Mouse (Mus musculus) CH12.LX (cell line): ENCODE measurements around the gene Rbm19. TPM values are rescaled to one million over a fixed set of nuclear protein-coding genes. Genes with fewer than 3 reads are reported as not detected.

Experiments used
- DNase-seq: peaks from one replicate; pipeline ENCODE4 v3.0.0-alpha.2; 2013; ENCODE audit errors: extremely low read depth
- H3K27ac ChIP-seq: 2 replicates; pipeline ENCODE4 v1.5.1; 2012; ENCODE audit warnings: low read depth, mild to moderate bottlenecking, control low read depth, moderate library complexity; ENCODE audit not compliant: insufficient read depth
- H3K27me3 ChIP-seq: replicated peaks from 2 replicates; pipeline ENCODE3; 2012; ENCODE audit warnings: inconsistent platforms
- H3K36me3 ChIP-seq, 2 experiments: replicated peaks in 1 of 2; 2 replicates each; pipeline versions ENCODE3 to v1.6.1; 2012; ENCODE audit warnings: inconsistent platforms in 1 of 2, low read length in 1 of 2, mild to moderate bottlenecking in 1 of 2, mixed read lengths in 1 of 2, moderate library complexity in 1 of 2; ENCODE audit not compliant: control insufficient read depth in 1 of 2, insufficient read depth in 1 of 2
- H3K4me1 ChIP-seq, 2 experiments: 2 replicates each; pipeline ENCODE4 v1.6.1; 2012; ENCODE audit warnings: inconsistent platforms in 1 of 2, moderate library complexity in 1 of 2; ENCODE audit not compliant: insufficient read depth in 2 of 2, control insufficient read depth in 1 of 2
- H3K4me2 ChIP-seq: 2 replicates; pipeline ENCODE4 v1.6.1; 2012; ENCODE audit warnings: low read depth, mild to moderate bottlenecking, control low read depth; ENCODE audit not compliant: poor library complexity, insufficient read depth, severe bottlenecking
- H3K4me3 ChIP-seq, 3 experiments: fragments of 150-350 bp in 1 of 3; sonication (generic) in 1 of 3; replicated peaks in 1 of 3; 2 replicates each; pipeline versions ENCODE3 to v1.5.1; 2011 to 2012; ENCODE audit warnings: low read depth in 2 of 3, low read length in 2 of 3, mild to moderate bottlenecking in 2 of 3, moderate library complexity in 2 of 3, control low read depth in 1 of 3, improper control_type of control experiment in 1 of 3, inconsistent platforms in 1 of 3, mixed read lengths in 1 of 3; ENCODE audit not compliant: poor library complexity in 1 of 3
- H3K79me2 ChIP-seq: replicated peaks from 2 replicates; pipeline ENCODE4 v1.6.1; 2012; ENCODE audit warnings: mild to moderate bottlenecking, moderate library complexity; ENCODE audit not compliant: control insufficient read depth, poor library complexity, insufficient read depth, severe bottlenecking; ENCODE audit errors: extremely low read depth
- H3K9ac ChIP-seq: 2 replicates; pipeline ENCODE4 v1.6.1; 2012; ENCODE audit warnings: low read depth, mild to moderate bottlenecking, control low read depth, moderate library complexity; ENCODE audit not compliant: insufficient read depth
- H3K9me3 ChIP-seq: replicated peaks from 2 replicates; pipeline ENCODE3; 2012; ENCODE audit warnings: low read length, inconsistent platforms, mixed read lengths
- BHLHE40 ChIP-seq: IDR thresholded peaks from 2 replicates; pipeline ENCODE4 v1.6.1; 2011; ENCODE audit warnings: mild to moderate bottlenecking, low read depth, low read length, improper control_type of control experiment
- CTCF ChIP-seq, 2 experiments: IDR thresholded peaks in 1 of 2; conservative IDR thresholded peaks in 1 of 2; 2 replicates each; pipeline ENCODE4 v1.5.1; 2011 to 2012; ENCODE audit warnings: low read depth in 2 of 2, low read length in 2 of 2, improper control_type of control experiment in 1 of 2, inconsistent platforms in 1 of 2, mild to moderate bottlenecking in 1 of 2, moderate library complexity in 1 of 2
- ELF1 ChIP-seq: IDR thresholded peaks from 2 replicates; pipeline ENCODE4 v1.6.1; 2014; ENCODE audit warnings: low read depth, mild to moderate bottlenecking, inconsistent platforms, low read length, improper control_type of control experiment
- ETS1 ChIP-seq: conservative IDR thresholded peaks from 2 replicates; pipeline ENCODE4 v1.6.1; 2012; ENCODE audit warnings: low read depth, mild to moderate bottlenecking, inconsistent platforms, low read length, improper control_type of control experiment, moderate library complexity
- HCFC1 ChIP-seq: IDR thresholded peaks from 2 replicates; pipeline ENCODE4 v1.6.1; 2012; ENCODE audit warnings: low read depth, mild to moderate bottlenecking, inconsistent platforms, low read length, improper control_type of control experiment
- IRF4 ChIP-seq: IDR thresholded peaks from 2 replicates; pipeline ENCODE4 v1.6.1; 2014; ENCODE audit warnings: low read depth, mild to moderate bottlenecking, inconsistent platforms, low read length, improper control_type of control experiment
- KAT2A ChIP-seq: IDR thresholded peaks from 2 replicates; pipeline ENCODE4 v1.6.1; 2012; ENCODE audit warnings: low read length, improper control_type of control experiment, inconsistent platforms; ENCODE audit not compliant: insufficient replicate concordance
- MAFK ChIP-seq: IDR thresholded peaks from 2 replicates; pipeline ENCODE4 v1.6.1; 2011; ENCODE audit warnings: low read length, improper control_type of control experiment; ENCODE audit not compliant: insufficient replicate concordance
- MAZ ChIP-seq: IDR thresholded peaks from 2 replicates; pipeline ENCODE4 v1.6.1; 2012; ENCODE audit warnings: low read depth, mild to moderate bottlenecking, inconsistent platforms, low read length, improper control_type of control experiment, moderate library complexity
- MXI1 ChIP-seq: IDR thresholded peaks from 2 replicates; pipeline ENCODE4 v1.6.1; 2011; ENCODE audit warnings: mild to moderate bottlenecking, low read depth, low read length, improper control_type of control experiment
- NELFE ChIP-seq: IDR thresholded peaks from 2 replicates; pipeline ENCODE4 v1.6.1; 2011; ENCODE audit warnings: low read depth, low read length, improper control_type of control experiment
- NRF1 ChIP-seq: IDR thresholded peaks from 2 replicates; pipeline ENCODE4 v1.6.1; 2014; ENCODE audit warnings: low read depth, mild to moderate bottlenecking, inconsistent platforms, low read length, improper control_type of control experiment, moderate library complexity
- PAX5 ChIP-seq: IDR thresholded peaks from 2 replicates; pipeline ENCODE4 v1.6.1; 2012; ENCODE audit warnings: low read length, inconsistent platforms, mixed read lengths
- POLR2A ChIP-seq: IDR thresholded peaks from 2 replicates; pipeline ENCODE4 v1.6.1; 2011; ENCODE audit warnings: low read depth, mild to moderate bottlenecking, improper control_type of control experiment, low read length
- POLR2AphosphoS2 ChIP-seq: IDR thresholded peaks from 2 replicates; pipeline ENCODE4 v1.6.1; 2011; ENCODE audit warnings: low read depth, low read length, improper control_type of control experiment
- SIN3A ChIP-seq: IDR thresholded peaks from 2 replicates; pipeline ENCODE4 v1.6.1; 2012; ENCODE audit warnings: low read length, improper control_type of control experiment, inconsistent platforms
- SMC3 ChIP-seq: IDR thresholded peaks from 2 replicates; pipeline ENCODE4 v1.6.1; 2011; ENCODE audit warnings: low read depth, low read length, improper control_type of control experiment
- TCF12 ChIP-seq: IDR thresholded peaks from 2 replicates; pipeline ENCODE4 v1.6.1; 2014; ENCODE audit warnings: low read depth, mild to moderate bottlenecking, inconsistent platforms, low read length, improper control_type of control experiment
- UBTF ChIP-seq: IDR thresholded peaks from 2 replicates; pipeline ENCODE4 v1.6.1; 2012; ENCODE audit warnings: low read depth, mild to moderate bottlenecking, inconsistent platforms, low read length, improper control_type of control experiment, moderate library complexity
- USF1 ChIP-seq: IDR thresholded peaks from 2 replicates; pipeline ENCODE4 v1.6.1; 2014; ENCODE audit warnings: low read depth, mild to moderate bottlenecking, inconsistent platforms, low read length, improper control_type of control experiment
- ZMIZ1 ChIP-seq: IDR thresholded peaks from 2 replicates; pipeline ENCODE4 v1.6.1; 2012; ENCODE audit warnings: low read depth, mild to moderate bottlenecking, inconsistent platforms, low read length, improper control_type of control experiment
- dilution Hi-C: fragments of 300-500 bp; cut with MboI; formaldehyde crosslinking; loops from 2 replicates; pipeline ENCODE4 v1.14.3; 2020; ENCODE audit warnings: low sequenced_read_pairs; ENCODE audit not compliant: extremely low pct_unique_long_range_greater_than_20kb, extremely low pct_ligation_motif_present
- in situ Hi-C: fragments of 300-500 bp; cut with MboI; formaldehyde crosslinking; loops from 3 replicates; pipeline ENCODE4 v1.14.3; 2019; ENCODE audit warnings: low sequenced_read_pairs, low pct_ligation_motif_present, low pct_unique_long_range_greater_than_20kb, mixed read lengths
- polyA plus RNA-seq: library from polyadenylated mRNA; unstranded; fragments of >175 nt; gene quantifications from 2 replicates; pipeline ENCODE4 v1.2.1, GENCODE M21; 2012; ENCODE audit warnings: low read depth; ENCODE audit not compliant: insufficient read length
- total RNA-seq, 2 experiments: library from RNA; depleted of rRNA; stranded (reverse); fragments of 300-350 nt in 1 of 2; fragments of >200 nt in 1 of 2; gene quantifications; 2 replicates each; pipeline ENCODE4 v1.2.3; 2012 to 2014

The Rbm19 gene
- total and polyA plus RNA-seq, 3 experiments: 36.2 to 81.4 (median 56.5) TPM

DNA sequence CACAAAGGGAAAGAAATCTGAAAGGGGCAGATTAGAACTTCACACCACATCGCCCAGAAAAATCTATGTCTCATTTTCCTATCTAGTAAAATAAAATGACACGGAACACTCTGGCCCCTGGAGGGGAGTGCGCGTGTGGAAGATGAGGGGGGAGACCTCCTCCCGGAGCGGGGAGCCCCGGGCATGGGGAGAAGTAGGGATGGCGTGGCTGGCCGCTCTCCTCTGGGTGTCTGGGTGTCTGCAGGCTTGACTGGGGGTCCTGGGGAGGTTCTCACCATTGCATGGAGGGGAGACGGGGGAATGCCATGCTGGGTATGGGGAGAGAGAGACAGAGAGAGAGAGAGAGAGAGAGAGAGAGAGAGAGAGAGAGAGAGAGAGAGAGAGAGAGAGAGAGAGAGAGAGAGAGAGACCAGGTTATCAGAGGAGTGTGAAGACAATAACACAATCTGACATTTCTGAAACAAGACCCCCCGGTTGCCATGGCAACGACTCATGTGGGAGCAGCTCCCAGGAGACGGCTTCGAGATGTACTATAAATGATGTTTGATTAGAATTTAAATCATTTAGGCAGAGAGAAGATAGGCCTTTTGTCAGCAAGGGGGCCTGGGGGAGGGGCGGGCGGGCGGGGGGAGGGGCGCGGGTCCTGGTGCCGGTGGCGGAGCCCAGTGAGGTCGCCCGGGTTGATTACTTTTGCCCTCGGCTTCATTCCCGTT lies 115.3 kb downstream of the Rbm19 start:
- no peak overlapping the region for H3K4me3 ChIP-seq
- no peak overlapping the region for H3K4me2 ChIP-seq
- no peaks in the 10 kb centered on the region for H3K79me2 ChIP-seq
- TF ChIP-seq UBTF (no peak), MAFK (no peak), ZMIZ1 (no peak), POLR2A (no peak), POLR2AphosphoS2 (no peak), TCF12 (no peak), NELFE (no peak), ETS1 (no peak), PAX5 (no peak)
- no peaks in the 10 kb centered on the region for H3K36me3 ChIP-seq
- dilution Hi-C loops: no loop called here
- DNase-seq: no peak
- no peak overlapping the region for H3K9ac ChIP-seq
- no peaks in the 10 kb centered on the region for H3K4me1 ChIP-seq
- in situ Hi-C loops: no loop called here
- peaks cover 74% of the 10 kb centered on the region for H3K27me3 ChIP-seq
- no peak overlapping the region for H3K27ac ChIP-seq
- H3K9me3 ChIP-seq: peaks cover 2% of the 10 kb centered on the region

DNA sequence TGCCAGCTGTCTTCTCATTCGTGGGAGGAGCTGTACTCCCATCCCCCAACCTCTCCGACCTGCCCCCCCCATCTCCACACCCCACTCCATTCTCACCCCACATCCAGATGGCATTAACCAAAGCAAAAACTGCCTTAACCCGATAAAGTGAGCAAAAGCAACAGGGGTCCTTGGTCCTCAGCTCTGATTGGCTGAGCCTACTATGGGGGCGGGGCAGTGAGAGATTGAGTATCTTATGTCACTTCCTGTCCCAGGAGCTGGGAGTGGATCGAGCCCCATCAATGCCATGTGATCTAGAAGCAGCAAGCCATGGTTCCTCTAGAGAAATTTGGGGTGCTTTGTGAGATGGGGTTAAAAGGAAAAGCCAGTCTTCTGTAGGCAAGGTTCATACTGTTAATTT lies 118.9 kb downstream of the Rbm19 start:
- Histone ChIP-seq H3K27me3 (peaks cover 80% of the 10 kb centered on the region), H3K4me1 (no peaks in the 10 kb centered on the region), H3K27ac (no peak overlapping the region), H3K9ac (no peak overlapping the region), H3K4me3 (no peak overlapping the region), H3K9me3 (no peaks in the 10 kb centered on the region), H3K4me2 (no peak overlapping the region), H3K36me3 (no peaks in the 10 kb centered on the region), H3K79me2 (no peaks in the 10 kb centered on the region)
- in situ Hi-C loops: no loop called here
- DNase-seq: no peak
- TF ChIP-seq KAT2A (no peak), NRF1 (no peak), USF1 (no peak), PAX5 (no peak), ELF1 (no peak), MXI1 (no peak), NELFE (no peak), BHLHE40 (no peak), SIN3A (no peak), HCFC1 (no peak), CTCF (conservative IDR thresholded peaks at IDR 0.05 in 1 of 2, IDR thresholded peaks at IDR 0.05 in 1 of 2; ENCODE audit: low read depth in 2 of 2, low read length in 2 of 2) (no peak), SMC3 (no peak), IRF4 (no peak), ETS1 (no peak), POLR2AphosphoS2 (no peak), MAZ (no peak), MAFK (no peak)
- dilution Hi-C loops: no loop called here
